Mouse (Mus musculus) layer of hippocampus, postnatal 25 days (tissue): ENCODE data around the gene Col15a1. TPM values are rescaled to one million over a fixed set of nuclear protein-coding genes. Genes with fewer than 3 reads are reported as not detected.

Experiments used
- DNase-seq, 2 experiments: peaks; one replicate each; pipeline ENCODE4 v3.0.0; 2022; ENCODE audit warnings: mixed read lengths in 2 of 2, low spot score in 1 of 2; ENCODE audit errors: extremely low spot score in 1 of 2
- total RNA-seq, 2 experiments: library from RNA; stranded (reverse); gene quantifications; 2 replicates each; pipeline ENCODE4 v1.2.3; 2021

Col15a1 gene
- total RNA-seq, 2 experiments from 2014 or later, result 5.6 to 10.6 TPM

- no peak for DNase-seq
Observed at GRCm38 (mm10) chr4:47294544-47295070, 86.6 kb downstream of the Col15a1 start.

- no peak for DNase-seq
Observed at GRCm38 (mm10) chr4:47295547-47295946, 87.6 kb downstream of the Col15a1 start.

GRCm38 (mm10) chr4:47300701-47301100 lies 92.7 kb downstream of the Col15a1 start:
- DNase-seq, result no peak

- DNase-seq, result no peak
Observed at GRCm38 (mm10) chr4:47302610-47303009, 94.6 kb downstream of the Col15a1 start.

- DNase-seq, result no peak
Observed at GRCm38 (mm10) chr4:47303340-47303998, 95.5 kb downstream of the Col15a1 start.

GRCm38 (mm10) chr4:47309886-47310625 lies 102.1 kb downstream of the Col15a1 start:
- DNase-seq, result no peak

- no peak for DNase-seq
Observed at GRCm38 (mm10) chr4:47310812-47311211, 102.9 kb downstream of the Col15a1 start.

- DNase-seq, result no peak
Observed at GRCm38 (mm10) chr4:47311467-47311866, 103.5 kb downstream of the Col15a1 start.

GRCm38 (mm10) chr4:47311929-47312328 lies 104.0 kb downstream of the Col15a1 start:
- DNase-seq, result no peak

- peak; percentile 41 to 42 for DNase-seq
Observed at GRCm38 (mm10) chr4:47312676-47313075, 104.7 kb downstream of the Col15a1 start.

- no peak for DNase-seq
Observed at GRCm38 (mm10) chr4:47313710-47314410, 105.9 kb downstream of the Col15a1 start.

- DNase-seq, result no peak
Observed at GRCm38 (mm10) chr4:47315458-47315857, 107.5 kb downstream of the Col15a1 start.

GRCm38 (mm10) chr4:47316432-47316831 lies 108.5 kb downstream of the Col15a1 start:
- DNase-seq, result no peak

- no peak for DNase-seq
Observed at GRCm38 (mm10) chr4:47319561-47320321, 111.8 kb downstream of the Col15a1 start.

- no peak for DNase-seq
Observed at GRCm38 (mm10) chr4:47322315-47322714, 114.4 kb downstream of the Col15a1 start.

GRCm38 (mm10) chr4:47324206-47324605 lies 116.2 kb downstream of the Col15a1 start:
- no peak for DNase-seq

- no peak for DNase-seq
Observed at GRCm38 (mm10) chr4:47327782-47328181, 119.8 kb downstream of the Col15a1 start.

- no peak for DNase-seq
Observed at GRCm38 (mm10) chr4:47329285-47329684, 121.3 kb downstream of the Col15a1 start.

- no peak for DNase-seq
Observed at GRCm38 (mm10) chr4:47330378-47331052, 122.6 kb downstream of the Col15a1 start.
